Mouse (Mus musculus): ENCODE measurements around the gene Bscl2.

DNA sequence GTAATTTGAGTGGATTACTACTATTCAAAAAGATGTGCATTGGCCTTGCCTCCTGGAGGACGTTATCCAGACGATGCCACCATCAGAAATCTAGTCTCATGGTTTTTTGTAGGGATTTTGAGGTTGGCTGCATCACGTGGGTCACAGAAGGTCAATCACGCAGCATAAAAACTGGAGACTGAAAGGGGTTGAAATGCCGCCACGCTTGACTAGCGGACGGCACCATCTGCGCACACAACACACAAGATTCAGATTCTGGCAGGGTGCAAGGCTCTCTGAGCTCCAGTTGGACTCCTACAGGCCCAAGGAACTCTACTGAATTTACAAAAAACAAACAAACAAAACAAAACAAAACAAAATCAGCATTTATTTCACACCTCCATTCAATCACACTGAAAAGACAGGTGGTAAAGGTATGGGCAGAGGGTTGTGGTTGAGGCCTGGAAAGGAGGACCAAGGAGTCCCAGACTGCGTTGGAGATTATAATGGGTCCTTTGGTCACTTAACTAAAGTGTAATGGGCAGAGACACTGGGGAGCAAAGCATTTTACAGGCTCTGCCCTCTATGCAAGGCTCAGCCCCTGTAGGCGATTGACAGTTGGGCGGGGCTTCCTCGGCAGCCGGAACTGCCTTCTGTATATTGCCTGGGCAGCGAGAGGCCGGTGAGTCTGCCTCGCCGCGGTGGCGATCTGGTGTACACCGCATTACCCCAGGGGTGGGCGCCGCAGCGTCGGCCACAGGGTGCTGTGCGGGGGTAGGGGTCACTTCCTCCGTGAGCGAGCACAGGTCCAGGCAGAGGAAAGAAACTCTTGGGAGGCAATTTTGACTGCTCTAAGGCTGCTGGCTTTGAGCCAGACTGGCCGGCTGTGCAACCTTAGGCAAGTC lies 2.9 kb downstream of the Bscl2 start:
- TF ChIP-seq POLR2A (IDR thresholded peaks at IDR 0.05; ENCODE audit: borderline replicate concordance, low read depth, low read length) (peak; percentile 91), CTCF (IDR thresholded peaks at IDR 0.05; ENCODE audit: low read depth, low read length) (no peak)
